Mouse (Mus musculus): ENCODE measurements around the gene Limk1.

DNA sequence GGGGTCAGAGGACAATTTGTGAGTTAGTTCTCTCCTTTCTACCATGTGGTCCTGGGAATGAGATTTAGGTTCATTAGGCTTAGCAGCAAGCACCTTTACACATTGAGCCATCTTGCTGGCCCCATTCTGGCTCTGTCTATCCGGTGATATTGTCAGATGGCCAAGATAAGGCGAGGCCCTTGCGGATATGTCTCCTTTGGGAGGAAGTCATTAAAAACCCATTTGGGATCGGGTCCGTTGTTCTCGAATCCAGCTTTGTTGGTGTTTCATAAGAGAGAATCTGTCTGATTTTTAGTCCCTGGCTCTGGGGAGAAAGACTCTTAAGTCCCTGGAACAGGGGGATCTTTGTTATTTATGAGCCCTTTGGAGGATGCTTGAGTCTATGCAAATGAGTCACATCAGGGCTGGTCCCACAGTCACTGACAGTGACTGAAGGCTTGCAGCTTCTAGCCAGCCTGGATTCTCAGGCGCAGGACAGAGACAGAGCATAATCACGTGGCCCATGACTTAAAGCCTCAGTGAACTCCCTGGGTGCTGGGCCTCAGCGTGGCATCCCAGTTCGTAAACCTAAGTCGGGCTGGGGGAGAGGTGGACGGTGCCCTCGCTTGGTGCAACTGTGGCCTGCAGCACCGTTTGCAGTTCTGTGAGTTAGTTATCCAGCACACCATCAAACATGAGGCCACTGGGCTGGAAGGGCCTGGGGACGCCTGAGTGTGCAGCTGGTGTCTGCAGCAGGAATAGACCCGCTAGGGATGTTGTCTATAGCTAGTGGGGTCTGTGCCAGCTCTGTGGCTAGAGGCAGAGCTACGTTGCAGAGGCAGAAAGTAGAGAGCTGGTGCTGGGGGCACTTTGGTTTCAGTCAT is 16.8 kb downstream of the Limk1 start:
- no peak for TF ChIP-seq EP300 (IDR thresholded peaks at IDR 0.05; ENCODE audit: low read depth)
- TF ChIP-seq CTCF (IDR thresholded peaks at IDR 0.05; ENCODE audit: low read depth): no peak

All from heart, postnatal 0 days (tissue).